Mouse (Mus musculus): ENCODE measurements around the gene Fyttd1.

Fyttd1 gene

GRCm38 (mm10) chr16:32870231-32870630, 7.1 kb upstream of the Fyttd1 start:
- TF ChIP-seq GATA4 (IDR thresholded peaks at IDR 0.05; ENCODE audit: insufficient replicate concordance, low read length), result no peak

- no peak for TF ChIP-seq GATA4 (IDR thresholded peaks at IDR 0.05; ENCODE audit: insufficient replicate concordance, low read length)
Observed at GRCm38 (mm10) chr16:32873366-32873765, 3.9 kb upstream of the Fyttd1 start.

GRCm38 (mm10) chr16:32875847-32876246, 1.5 kb upstream of the Fyttd1 start:
- TF ChIP-seq GATA4 (IDR thresholded peaks at IDR 0.05; ENCODE audit: insufficient replicate concordance, low read length), result no peak

- TF ChIP-seq GATA4 (IDR thresholded peaks at IDR 0.05; ENCODE audit: insufficient replicate concordance, low read length), result no peak
Observed at GRCm38 (mm10) chr16:32876831-32877230, 469 bp upstream of the Fyttd1 start.

GRCm38 (mm10) chr16:32878157-32878598, 878 bp downstream of the Fyttd1 start:
- TF ChIP-seq GATA4 (IDR thresholded peaks at IDR 0.05; ENCODE audit: insufficient replicate concordance, low read length), result no peak

- TF ChIP-seq GATA4 (IDR thresholded peaks at IDR 0.05; ENCODE audit: insufficient replicate concordance, low read length), result no peak
Observed at GRCm38 (mm10) chr16:32878972-32879926, 1.9 kb downstream of the Fyttd1 start.

- no peak for TF ChIP-seq GATA4 (IDR thresholded peaks at IDR 0.05; ENCODE audit: insufficient replicate concordance, low read length)
Observed at GRCm38 (mm10) chr16:32881538-32881937, 4.2 kb downstream of the Fyttd1 start.

GRCm38 (mm10) chr16:32887996-32888395, 10.7 kb downstream of the Fyttd1 start:
- no peak for TF ChIP-seq GATA4 (IDR thresholded peaks at IDR 0.05; ENCODE audit: insufficient replicate concordance, low read length)

- no peak for TF ChIP-seq GATA4 (IDR thresholded peaks at IDR 0.05; ENCODE audit: insufficient replicate concordance, low read length)
Observed at GRCm38 (mm10) chr16:32889881-32890280, 12.6 kb downstream of the Fyttd1 start.

- TF ChIP-seq GATA4 (IDR thresholded peaks at IDR 0.05; ENCODE audit: insufficient replicate concordance, low read length), result no peak
Observed at GRCm38 (mm10) chr16:32896126-32896525, 18.8 kb downstream of the Fyttd1 start.

- no peak for TF ChIP-seq GATA4 (IDR thresholded peaks at IDR 0.05; ENCODE audit: insufficient replicate concordance, low read length)
Observed at GRCm38 (mm10) chr16:32901360-32902050, 24.2 kb downstream of the Fyttd1 start.

GRCm38 (mm10) chr16:32902051-32902428, 24.7 kb downstream of the Fyttd1 start:
- no peak for TF ChIP-seq GATA4 (IDR thresholded peaks at IDR 0.05; ENCODE audit: insufficient replicate concordance, low read length)

GRCm38 (mm10) chr16:32906186-32906585, 28.9 kb downstream of the Fyttd1 start:
- no peak for TF ChIP-seq GATA4 (IDR thresholded peaks at IDR 0.05; ENCODE audit: insufficient replicate concordance, low read length)

GRCm38 (mm10) chr16:32906727-32907126, 29.4 kb downstream of the Fyttd1 start:
- TF ChIP-seq GATA4 (IDR thresholded peaks at IDR 0.05; ENCODE audit: insufficient replicate concordance, low read length), result peak; percentile 92; the same call in 1 of the 2 replicates

- TF ChIP-seq GATA4 (IDR thresholded peaks at IDR 0.05; ENCODE audit: insufficient replicate concordance, low read length), result no peak
Observed at GRCm38 (mm10) chr16:32913212-32913611, 35.9 kb downstream of the Fyttd1 start.

Data from liver, adult (tissue).